ENCODE assay signal across 9 mouse cellular contexts in the genomic region with DNA sequence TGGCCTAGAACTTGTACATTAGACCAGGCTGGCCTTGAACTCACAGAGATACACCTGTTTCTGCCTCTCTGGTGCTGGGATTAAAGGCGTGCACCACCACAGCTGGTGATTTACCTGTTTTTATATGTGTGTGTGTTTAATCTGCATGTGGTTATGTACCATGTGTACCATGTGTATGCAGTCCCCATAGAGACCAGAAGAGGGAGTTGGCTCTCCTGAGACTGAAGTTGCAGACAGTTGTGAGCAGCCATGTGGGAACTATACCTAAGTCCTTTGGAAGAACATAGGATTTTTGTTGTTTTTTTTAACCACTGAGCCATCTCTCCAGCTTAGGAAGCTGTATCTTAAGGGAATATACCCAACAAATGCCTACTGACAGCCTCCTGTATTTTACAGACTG.
A peak's percentile ranks its signal among the peaks of the same experiment; 100 is the strongest.
DNase-seq lines count a peak whose midpoint lies in the region; ATAC-seq lines count a peak whose summit lies in the region.
"Had no signal": no experiment of that assay in that cellular context is flagged by ENCODE, and none has a peak within 500 bp of the region (broad histone marks: within the 10 kb centered on the region; RNA-seq: fewer than 3 reads in every experiment).

No protein-coding gene starts in this region.

- no peak for ATAC-seq in CD4-positive, CD25-positive, alpha-beta regulatory T cell, adult 4 months

- DNase-seq in CD4-positive, CD25-positive, alpha-beta regulatory T cell, adult 2 months (ENCODE audit: low read depth, low spot score) = peak; percentile 2
- DNase-seq in kidney, adult 9 months = peak; percentile 14
- DNase-seq in kidney, adult 8-10 months = no peak
- DNase-seq in 3T3-L1 (ENCODE audit: low read depth, low spot score) (peak; percentile 14), R1 (ENCODE audit: low read depth, low spot score) (peak; percentile 75)
- no peak for DNase-seq in left cerebral cortex, adult 11 months (ENCODE audit: low spot score)
- DNase-seq in frontal cortex, postnatal 10 days (ENCODE audit: low spot score in 2 of 2) = no peak
- DNase-seq: layer of hippocampus, adult 9-11 months had no signal

Comparison
In these comparisons a context has a peak if more than half of its experiments do, and no peak if none do; other contexts are left out.
1. DNase-seq: peak in CD4-positive, CD25-positive, alpha-beta regulatory T cell, adult 2 months (single experiment), kidney, adult 9 months (single experiment), 3T3-L1 (single experiment) and R1 (single experiment); none in kidney, adult 8-10 months (0 of 2), left cerebral cortex, adult 11 months (single experiment) and frontal cortex, postnatal 10 days (0 of 2).